Mouse (Mus musculus): ENCODE measurements around the gene Fbxo17. TPM values are rescaled to one million over a fixed set of nuclear protein-coding genes. Genes with fewer than 3 reads are reported as not detected.
A peak's percentile ranks its signal among the peaks of the same experiment; 100 is the strongest.
"Not testable (repeated sequence)": the region's sequence is repeated elsewhere in the genome, so short reads cannot be mapped to it uniquely, and the experiment has no call there.

Fbxo17 gene
- polyA plus RNA-seq (2011; ENCODE audit: insufficient read depth, insufficient read length, low replicate concordance, missing spikeins): 1.4 and 3.3 TPM in 2 replicates

DNA sequence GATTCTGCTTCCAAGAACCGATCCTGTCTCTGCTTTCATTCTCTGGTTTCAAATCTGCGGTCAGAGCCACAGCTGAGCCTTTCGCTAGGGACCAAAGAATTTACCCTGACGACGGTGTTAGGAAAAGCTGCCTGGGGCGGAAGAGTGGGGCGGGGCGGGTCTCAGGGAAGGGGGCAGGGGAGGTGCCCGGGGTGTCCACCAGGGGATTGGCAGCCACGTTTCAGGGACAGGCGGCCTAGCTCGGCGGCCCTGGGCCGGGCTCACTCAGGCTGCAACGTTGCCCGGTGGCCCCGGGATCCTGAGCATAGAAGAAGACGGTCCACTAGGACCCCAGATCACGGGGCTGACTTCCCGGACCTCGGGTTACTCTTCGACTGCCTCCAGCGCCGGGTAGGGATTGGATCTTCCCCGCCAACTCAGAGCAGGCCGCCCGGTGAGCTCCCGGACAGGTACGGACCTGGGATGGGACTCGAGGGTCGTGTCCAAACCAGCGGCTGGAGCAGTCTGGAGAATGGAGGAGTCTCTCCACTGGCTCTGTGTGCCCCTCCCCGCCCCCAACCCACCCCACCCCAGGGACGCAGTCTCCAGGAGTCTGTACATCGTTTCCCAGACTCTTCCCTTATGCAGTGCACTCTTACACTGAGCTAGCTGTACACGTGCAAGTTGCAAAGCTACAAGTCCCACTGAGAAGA, at the start of gene Fbxo17:
Fbxo17 (plus strand) TSS at position 215 of the 692 bp plus-strand sequence.
- TF ChIP-seq CTCF (IDR thresholded peaks at IDR 0.05; ENCODE audit: control insufficient read depth, insufficient read depth, low read length): no peak
- no peak for TF ChIP-seq POLR2A (IDR thresholded peaks at IDR 0.05; ENCODE audit: borderline replicate concordance, control insufficient read depth, low read depth, low read length)
- Histone ChIP-seq H3K4me3 (replicated peaks; ENCODE audit: control insufficient read depth, low read depth, low read length) (peak within 1 kb of the TSS; percentile 67), H3K4me1 (ENCODE audit: control insufficient read depth, insufficient read depth, low read length) (no peaks in the 10 kb centered on the region; the same call in 1 of the 2 replicates), H3K27ac (ENCODE audit: control insufficient read depth, insufficient read depth, low read depth, low read length, poor library complexity) (peak within 1 kb of the TSS; percentile 20; the same call in 1 of the 2 replicates)
- 4% methylated on average over 36 of the region's 36 CpGs for WGBS

DNA sequence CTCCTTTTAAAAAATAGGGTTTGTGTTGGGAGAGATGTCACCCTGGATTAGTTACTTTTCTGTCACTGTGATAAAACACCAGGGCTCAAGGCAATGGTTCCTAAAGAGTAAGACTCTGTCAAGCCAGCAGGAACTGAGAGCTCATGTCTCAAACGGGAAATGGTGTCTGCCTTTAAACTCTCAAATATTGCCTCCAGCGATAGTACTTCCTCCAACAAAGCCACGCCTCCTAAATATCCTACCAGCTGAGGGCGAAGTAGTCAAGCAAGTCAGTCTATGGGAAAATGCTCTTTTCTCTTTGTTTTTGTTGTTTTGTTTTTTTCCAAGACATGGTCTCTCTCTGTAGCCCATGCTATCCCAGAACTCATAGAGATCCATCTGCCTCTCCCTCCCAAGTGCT, 45.4 kb upstream of the Fbxo17 start:
- TF ChIP-seq POLR2A (IDR thresholded peaks at IDR 0.05; ENCODE audit: borderline replicate concordance, control insufficient read depth, low read depth, low read length) (no peak), CTCF (IDR thresholded peaks at IDR 0.05; ENCODE audit: control insufficient read depth, insufficient read depth, low read length) (no peak)
- no peak overlapping the region for H3K27ac ChIP-seq (ENCODE audit: control insufficient read depth, insufficient read depth, low read depth, low read length, poor library complexity)
- 4% methylated on average over 4 of the region's 4 CpGs for WGBS

DNA sequence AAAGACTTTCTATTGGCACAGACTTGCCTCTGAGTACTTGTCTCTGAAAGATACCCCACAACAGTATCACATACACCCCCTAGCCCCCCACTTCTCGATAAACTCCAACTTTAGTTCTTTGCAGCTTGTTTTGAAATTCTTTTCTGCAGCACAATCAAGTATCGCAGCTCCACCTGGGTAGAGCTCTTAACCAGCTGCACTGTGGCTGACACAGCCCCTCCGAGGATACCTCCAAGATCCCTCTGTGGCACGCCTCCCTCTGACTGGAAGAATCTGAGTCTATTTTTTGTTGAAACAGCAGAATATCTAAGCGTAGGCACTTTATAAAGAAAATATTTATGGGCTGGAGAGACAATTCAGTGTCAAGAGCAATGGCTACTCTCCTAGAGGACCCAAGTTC, 44.3 kb upstream of the Fbxo17 start:
- Histone ChIP-seq H3K27ac (ENCODE audit: control insufficient read depth, insufficient read depth, low read depth, low read length, poor library complexity) (no peak overlapping the region), H3K4me1 (ENCODE audit: control insufficient read depth, insufficient read depth, low read length) (peaks cover 3% of the 10 kb centered on the region), H3K4me3 (replicated peaks; ENCODE audit: control insufficient read depth, low read depth, low read length) (no peak overlapping the region)
- 82% methylated on average over 5 of the region's 5 CpGs for WGBS
- TF ChIP-seq POLR2A (IDR thresholded peaks at IDR 0.05; ENCODE audit: borderline replicate concordance, control insufficient read depth, low read depth, low read length): no peak

More for the DNA sequence above, 45.4 kb upstream of the Fbxo17 start:
- Histone ChIP-seq H3K4me1 (ENCODE audit: control insufficient read depth, insufficient read depth, low read length) (peaks cover 3% of the 10 kb centered on the region), H3K4me3 (replicated peaks; ENCODE audit: control insufficient read depth, low read depth, low read length) (no peak overlapping the region)

- H3K27ac ChIP-seq (ENCODE audit: control insufficient read depth, insufficient read depth, low read depth, low read length, poor library complexity); H3K4me3 ChIP-seq (replicated peaks; ENCODE audit: control insufficient read depth, low read depth, low read length); H3K4me1 ChIP-seq (ENCODE audit: control insufficient read depth, insufficient read depth, low read length): not testable (repeated sequence)
- 82% methylated on average over 5 of the region's 5 CpGs for whole genome bisulfite sequencing
Measured at GRCm38 (mm10) chr7:28672786-28673185, 43.8 kb upstream of the Fbxo17 start.

DNA sequence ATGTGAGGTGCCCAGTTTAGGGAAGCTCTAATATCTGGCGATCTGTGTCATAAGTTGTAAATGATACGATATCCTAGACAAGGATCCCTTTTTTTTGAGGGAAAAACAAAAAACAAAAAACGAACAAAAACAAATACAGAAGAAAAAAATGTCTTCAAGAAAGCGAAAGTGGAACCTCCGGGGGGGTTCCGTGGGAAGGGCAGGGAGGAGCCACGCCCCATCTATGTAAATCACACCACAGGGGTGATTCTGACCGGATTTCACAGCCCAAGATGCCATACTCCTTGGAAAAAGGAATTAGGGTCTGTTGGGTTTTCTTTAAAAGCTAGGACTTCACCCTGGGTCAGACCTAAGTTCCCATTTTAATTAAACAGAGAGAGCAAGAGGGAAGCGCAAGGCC, 41.6 kb upstream of the Fbxo17 start:
- peaks cover 3% of the 10 kb centered on the region for H3K4me1 ChIP-seq (ENCODE audit: control insufficient read depth, insufficient read depth, low read length)
- TF ChIP-seq CTCF (IDR thresholded peaks at IDR 0.05; ENCODE audit: control insufficient read depth, insufficient read depth, low read length) (no peak), POLR2A (IDR thresholded peaks at IDR 0.05; ENCODE audit: borderline replicate concordance, control insufficient read depth, low read depth, low read length) (no peak)
- H3K27ac ChIP-seq (ENCODE audit: control insufficient read depth, insufficient read depth, low read depth, low read length, poor library complexity): no peak overlapping the region
- H3K4me3 ChIP-seq (replicated peaks; ENCODE audit: control insufficient read depth, low read depth, low read length): peak overlapping the region; percentile 17
- WGBS: 55% methylated on average over 9 of the region's 9 CpGs

DNA sequence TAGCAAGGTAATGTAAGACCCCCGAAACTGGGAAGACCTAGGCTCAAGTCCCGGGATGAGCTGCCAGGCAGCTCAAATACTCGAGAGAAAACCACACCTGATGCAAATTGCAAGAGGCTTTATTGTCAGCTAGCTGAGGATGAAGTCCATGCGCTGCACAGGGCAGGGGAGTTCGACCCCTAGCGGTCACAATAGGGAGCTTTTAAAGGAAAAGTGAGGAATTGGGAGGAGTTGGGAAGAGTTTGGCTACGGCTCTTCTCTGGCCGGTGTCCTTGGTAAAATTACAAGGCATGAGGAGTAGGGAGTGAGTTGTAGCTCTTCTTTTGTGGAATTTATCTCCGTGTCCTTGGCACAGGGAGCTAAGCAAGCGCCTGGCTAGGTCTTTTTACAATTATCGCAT, 40.9 kb upstream of the Fbxo17 start:
- Histone ChIP-seq H3K27ac (ENCODE audit: control insufficient read depth, insufficient read depth, low read depth, low read length, poor library complexity) (no peak overlapping the region), H3K4me1 (ENCODE audit: control insufficient read depth, insufficient read depth, low read length) (peaks cover 3% of the 10 kb centered on the region), H3K4me3 (replicated peaks; ENCODE audit: control insufficient read depth, low read depth, low read length) (no peak overlapping the region)
- TF ChIP-seq CTCF (IDR thresholded peaks at IDR 0.05; ENCODE audit: control insufficient read depth, insufficient read depth, low read length) (no peak), POLR2A (IDR thresholded peaks at IDR 0.05; ENCODE audit: borderline replicate concordance, control insufficient read depth, low read depth, low read length) (no peak)
- 64% methylated on average over 11 of the region's 11 CpGs for WGBS

- no peak for TF ChIP-seq CTCF (IDR thresholded peaks at IDR 0.05; ENCODE audit: control insufficient read depth, insufficient read depth, low read length)
- no peak for TF ChIP-seq POLR2A (IDR thresholded peaks at IDR 0.05; ENCODE audit: borderline replicate concordance, control insufficient read depth, low read depth, low read length)
- Histone ChIP-seq H3K4me3 (replicated peaks; ENCODE audit: control insufficient read depth, low read depth, low read length) (no peak overlapping the region), H3K4me1 (ENCODE audit: control insufficient read depth, insufficient read depth, low read length) (no peaks in the 10 kb centered on the region), H3K27ac (ENCODE audit: control insufficient read depth, insufficient read depth, low read depth, low read length, poor library complexity) (no peak overlapping the region)
- WGBS: 74% methylated on average over 13 of the region's 13 CpGs
Measured at GRCm38 (mm10) chr7:28676811-28677541, 39.6 kb upstream of the Fbxo17 start.

- Histone ChIP-seq H3K27ac (ENCODE audit: control insufficient read depth, insufficient read depth, low read depth, low read length, poor library complexity) (no peak overlapping the region), H3K4me3 (replicated peaks; ENCODE audit: control insufficient read depth, low read depth, low read length) (no peak overlapping the region), H3K4me1 (ENCODE audit: control insufficient read depth, insufficient read depth, low read length) (no peaks in the 10 kb centered on the region)
- TF ChIP-seq POLR2A (IDR thresholded peaks at IDR 0.05; ENCODE audit: borderline replicate concordance, control insufficient read depth, low read depth, low read length): no peak
- TF ChIP-seq CTCF (IDR thresholded peaks at IDR 0.05; ENCODE audit: control insufficient read depth, insufficient read depth, low read length): no peak
- 83% methylated on average over 8 of the region's 8 CpGs for WGBS
Measured at GRCm38 (mm10) chr7:28677624-28678023, 39.0 kb upstream of the Fbxo17 start.

All from bone marrow, adult 2 months (tissue).